Mouse (Mus musculus) MEL (cell line): ENCODE data around the gene Hmgcl. TPM values are rescaled to one million over a fixed set of nuclear protein-coding genes. Genes with fewer than 3 reads are reported as not detected.

ENCODE experiments used
- DNase-seq: peaks from one replicate; pipeline ENCODE4 v3.0.0; 2011; ENCODE audit warnings: low read depth, low spot score
- H3K27ac ChIP-seq: 2 replicates; pipeline ENCODE4 v1.5.1; 2012; ENCODE audit warnings: low read depth, mild to moderate bottlenecking, control low read depth, low read length, moderate library complexity; ENCODE audit not compliant: control insufficient read depth
- H3K27me3 ChIP-seq, 2 experiments: fragments of 150-350 bp in 1 of 2; sonication (generic) in 1 of 2; 2 replicates each; pipeline ENCODE4 v1.6.1; 2012; ENCODE audit warnings: low read length in 2 of 2, mild to moderate bottlenecking in 2 of 2, improper control_type of control experiment in 1 of 2, moderate library complexity in 1 of 2; ENCODE audit not compliant: insufficient read depth in 2 of 2, control insufficient read depth in 1 of 2
- H3K36me3 ChIP-seq, 2 experiments: 2 replicates each; pipeline ENCODE4 v1.6.1; 2012 to 2014; ENCODE audit warnings: low read length in 2 of 2, improper control_type of control experiment in 1 of 2, inconsistent platforms in 1 of 2, mild to moderate bottlenecking in 1 of 2; ENCODE audit not compliant: insufficient read depth in 2 of 2, control insufficient read depth in 1 of 2
- H3K4me1 ChIP-seq, 2 experiments: fragments of 150-350 bp in 1 of 2; sonication (generic) in 1 of 2; 2 replicates each; pipeline ENCODE4 v1.6.1; 2012; ENCODE audit warnings: low read length in 2 of 2, improper control_type of control experiment in 1 of 2, mild to moderate bottlenecking in 1 of 2; ENCODE audit not compliant: insufficient read depth in 2 of 2, control insufficient read depth in 1 of 2
- H3K4me3 ChIP-seq, 2 experiments: fragments of 150-350 bp in 1 of 2; sonication (generic) in 1 of 2; 2 replicates each; pipeline ENCODE4 v1.5.1; 2012; ENCODE audit warnings: low read depth in 2 of 2, low read length in 2 of 2, mild to moderate bottlenecking in 2 of 2, moderate library complexity in 2 of 2, control low read depth in 1 of 2, improper control_type of control experiment in 1 of 2; ENCODE audit not compliant: control insufficient read depth in 1 of 2, insufficient read depth in 1 of 2
- H3K79me2 ChIP-seq: 2 replicates; pipeline ENCODE4 v1.6.1; 2012; ENCODE audit warnings: mild to moderate bottlenecking, low read length, moderate library complexity; ENCODE audit not compliant: control insufficient read depth, poor library complexity, insufficient read depth
- H3K9ac ChIP-seq: 2 replicates; pipeline ENCODE4 v1.6.1; 2012; ENCODE audit warnings: low read depth, mild to moderate bottlenecking, control low read depth, low read length, moderate library complexity; ENCODE audit not compliant: control insufficient read depth, poor library complexity, severe bottlenecking
- H3K9me3 ChIP-seq: fragments of 150-350 bp; sonication (generic); replicated peaks from 2 replicates; pipeline ENCODE4 v1.6.1; 2012; ENCODE audit warnings: mild to moderate bottlenecking, low read length, improper control_type of control experiment, moderate library complexity; ENCODE audit not compliant: insufficient read depth
- CHD1 ChIP-seq: IDR thresholded peaks from 2 replicates; pipeline ENCODE4 v1.6.1; 2012; ENCODE audit warnings: low read depth, mild to moderate bottlenecking, inconsistent platforms, low read length, improper control_type of control experiment
- CHD2 ChIP-seq: IDR thresholded peaks from 2 replicates; pipeline ENCODE4 v1.6.1; 2011; ENCODE audit warnings: low read length, improper control_type of control experiment
- CTCF ChIP-seq, 3 experiments: IDR thresholded peaks in 2 of 3; conservative IDR thresholded peaks in 1 of 3; 2 replicates each; pipeline ENCODE4 v1.5.1; 2011 to 2012; ENCODE audit warnings: low read length in 3 of 3, low read depth in 2 of 3, mild to moderate bottlenecking in 2 of 3, improper control_type of control experiment in 1 of 3, inconsistent platforms in 1 of 3, mixed read lengths in 1 of 3, moderate library complexity in 1 of 3; ENCODE audit not compliant: control insufficient read depth in 1 of 3, insufficient read depth in 1 of 3, poor library complexity in 1 of 3, severe bottlenecking in 1 of 3
- EP300 ChIP-seq, 2 experiments: IDR thresholded peaks; 2 replicates each; pipeline ENCODE4 v1.6.1; 2011; ENCODE audit warnings: improper control_type of control experiment in 2 of 2, low read length in 2 of 2, low read depth in 1 of 2, mild to moderate bottlenecking in 1 of 2
- ETS1 ChIP-seq: IDR thresholded peaks from 2 replicates; pipeline ENCODE4 v1.6.1; 2012; ENCODE audit warnings: low read depth, mild to moderate bottlenecking, inconsistent platforms, low read length, improper control_type of control experiment, moderate library complexity
- GABPA ChIP-seq: IDR thresholded peaks from 2 replicates; pipeline ENCODE4 v1.6.1; 2012; ENCODE audit warnings: low read depth, mild to moderate bottlenecking, inconsistent platforms, low read length, improper control_type of control experiment, moderate library complexity
- GATA1 ChIP-seq: IDR thresholded peaks from 2 replicates; pipeline ENCODE4 v1.6.1; 2011; ENCODE audit warnings: low read depth, low read length, improper control_type of control experiment
- HCFC1 ChIP-seq: IDR thresholded peaks from 2 replicates; pipeline ENCODE4 v1.6.1; 2012; ENCODE audit warnings: low read depth, mild to moderate bottlenecking, inconsistent platforms, low read length, improper control_type of control experiment, moderate library complexity
- KAT2A ChIP-seq: conservative IDR thresholded peaks from 2 replicates; pipeline ENCODE4 v1.6.1; 2012; ENCODE audit warnings: low read depth, low read length, improper control_type of control experiment, inconsistent platforms
- MAX ChIP-seq: IDR thresholded peaks from 2 replicates; pipeline ENCODE4 v1.6.1; 2011; ENCODE audit warnings: low read length, improper control_type of control experiment
- MAZ ChIP-seq: IDR thresholded peaks from 2 replicates; pipeline ENCODE4 v1.6.1; 2012; ENCODE audit warnings: low read depth, mild to moderate bottlenecking, inconsistent platforms, low read length, improper control_type of control experiment
- MXI1 ChIP-seq: IDR thresholded peaks from 2 replicates; pipeline ENCODE4 v1.6.1; 2011; ENCODE audit warnings: mild to moderate bottlenecking, low read depth, low read length, improper control_type of control experiment
- MYB ChIP-seq: IDR thresholded peaks from 2 replicates; pipeline ENCODE4 v1.6.1; 2011; ENCODE audit warnings: mild to moderate bottlenecking, low read depth, low read length, improper control_type of control experiment
- POLR2A ChIP-seq, 2 experiments: IDR thresholded peaks; 2 replicates each; pipeline ENCODE4 v1.6.1; 2011 to 2012; ENCODE audit warnings: low read length in 2 of 2, mild to moderate bottlenecking in 2 of 2, control low read depth in 1 of 2, improper control_type of control experiment in 1 of 2, low read depth in 1 of 2, moderate library complexity in 1 of 2; ENCODE audit not compliant: control insufficient read depth in 1 of 2, insufficient read depth in 1 of 2, poor library complexity in 1 of 2
- POLR2AphosphoS2 ChIP-seq: IDR thresholded peaks from 2 replicates; pipeline ENCODE4 v1.6.1; 2011; ENCODE audit warnings: low read length, improper control_type of control experiment
- POLR2AphosphoS5 ChIP-seq: IDR thresholded peaks from 2 replicates; pipeline ENCODE4 v1.6.1; 2012; ENCODE audit warnings: low read depth, borderline replicate concordance, mild to moderate bottlenecking, inconsistent platforms, low read length, moderate library complexity, mixed read lengths
- RAD21 ChIP-seq: IDR thresholded peaks from 2 replicates; pipeline ENCODE4 v1.6.1; 2011; ENCODE audit warnings: mild to moderate bottlenecking, low read depth, low read length, improper control_type of control experiment
- TCF12 ChIP-seq: IDR thresholded peaks from 2 replicates; pipeline ENCODE4 v1.6.1; 2014; ENCODE audit warnings: low read depth, mild to moderate bottlenecking, inconsistent platforms, low read length, improper control_type of control experiment, moderate library complexity
- USF1 ChIP-seq: IDR thresholded peaks from 2 replicates; pipeline ENCODE4 v1.6.1; 2014; ENCODE audit warnings: low read depth, mild to moderate bottlenecking, inconsistent platforms, low read length, improper control_type of control experiment, moderate library complexity
- USF2 ChIP-seq, 2 experiments: IDR thresholded peaks; 2 replicates each; pipeline ENCODE4 v1.6.1; 2011 to 2012; ENCODE audit warnings: improper control_type of control experiment in 2 of 2, low read length in 2 of 2, borderline replicate concordance in 1 of 2, inconsistent platforms in 1 of 2, low read depth in 1 of 2, mild to moderate bottlenecking in 1 of 2; ENCODE audit not compliant: insufficient read depth in 1 of 2
- ZKSCAN1 ChIP-seq: IDR thresholded peaks from 2 replicates; pipeline ENCODE4 v1.6.1; 2012; ENCODE audit warnings: low read depth, mild to moderate bottlenecking, inconsistent platforms, low read length, improper control_type of control experiment, moderate library complexity
- ZMIZ1 ChIP-seq: IDR thresholded peaks from 2 replicates; pipeline ENCODE4 v1.6.1; 2012; ENCODE audit warnings: low read depth, mild to moderate bottlenecking, inconsistent platforms, low read length, improper control_type of control experiment, moderate library complexity
- ZNF384 ChIP-seq: IDR thresholded peaks from 2 replicates; pipeline ENCODE4 v1.6.1; 2012; ENCODE audit warnings: low read depth, mild to moderate bottlenecking, inconsistent platforms, low read length, improper control_type of control experiment
- polyA plus RNA-seq, 2 experiments: library from polyadenylated mRNA; stranded (reverse) in 1 of 2; unstranded in 1 of 2; fragments of >175 nt in 1 of 2; fragments of >200 nt in 1 of 2; gene quantifications; 2 replicates each; pipeline versions ENCODE4 v1.2.1 to v1.2.4; 2012; ENCODE audit warnings: low replicate concordance in 2 of 2, low read depth in 1 of 2; ENCODE audit not compliant: insufficient read length in 2 of 2, insufficient read depth in 1 of 2, missing spikeins in 1 of 2
- total RNA-seq: library from RNA; depleted of rRNA; stranded (reverse); fragments of 300-350 nt; gene quantifications from 2 replicates; pipeline ENCODE4 v1.2.3, GENCODE M21; 2012

The Hmgcl gene
- total and polyA plus RNA-seq, 3 experiments = 48.7 to 66.5 TPM; not detected in 1

DNA sequence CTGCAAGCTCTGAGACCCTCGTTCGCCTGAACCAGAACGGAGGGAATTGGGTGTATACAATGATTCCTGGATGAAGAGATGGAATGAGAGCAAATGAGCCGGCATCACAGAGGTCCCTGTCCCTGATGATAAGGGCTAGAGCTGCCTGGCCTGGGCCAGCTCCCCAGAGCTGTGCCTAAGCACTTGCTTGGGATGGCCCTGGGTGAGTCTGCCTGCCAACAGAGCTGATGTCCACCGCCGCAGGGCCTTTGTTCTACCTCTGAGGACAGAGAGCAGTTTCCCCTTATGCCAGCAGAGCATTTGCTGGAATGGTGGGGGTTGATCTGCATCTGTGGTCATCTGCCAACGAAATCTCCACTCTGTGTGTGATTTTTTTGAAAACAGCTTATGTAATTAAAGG, 15.9 kb downstream of the Hmgcl start:
- DNase-seq = no peak
- Histone ChIP-seq H3K79me2 (peaks cover 7% of the 10 kb centered on the region; the same call in 1 of the 2 replicates), H3K27me3 (no peaks in the 10 kb centered on the region), H3K9me3 (no peaks in the 10 kb centered on the region), H3K27ac (peak overlapping the region; percentile 93; the same call in 1 of the 2 replicates), H3K9ac (no peak overlapping the region), H3K4me3 (no peak overlapping the region)
- TF ChIP-seq ZMIZ1 = 0 out of 2 replicates have a peak, but pooled peaks have one; percentile 22
- TF ChIP-seq KAT2A = no peak
- no peak for TF ChIP-seq CHD1
- TF ChIP-seq, all 39 proteins: peak for 1
- Histone ChIP-seq H3K4me1 (peaks cover 4 to 7% of the 10 kb centered on the region in 2 experiments; a peak in 3 of 4 replicates), H3K36me3 (peaks cover 0 to 6% of the 10 kb centered on the region in 2 experiments; a peak in 3 of 4 replicates)

DNA sequence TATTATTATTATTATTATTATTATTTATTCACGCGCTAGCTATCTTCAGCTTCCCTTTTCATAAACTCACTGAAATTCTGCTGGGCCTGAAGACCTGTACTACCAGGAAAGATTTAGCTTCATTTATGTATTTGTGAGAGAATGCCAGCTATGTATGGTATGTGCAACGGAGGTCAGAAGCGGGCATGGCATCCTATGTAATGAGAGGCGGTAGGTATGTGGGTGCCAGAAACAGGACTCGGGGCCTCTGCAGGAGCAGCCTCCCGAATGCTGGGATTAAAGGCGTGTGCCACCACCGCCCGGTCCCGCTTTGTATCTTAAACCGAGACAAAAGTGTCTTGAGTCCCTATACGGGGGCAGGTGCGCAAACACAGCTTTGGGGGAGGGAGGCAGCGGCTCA, 16.7 kb downstream of the Hmgcl start:
- TF ChIP-seq ETS1 (0 out of 2 replicates have a peak, but pooled peaks have one; percentile 4), TCF12 (no peak)
- H3K27me3 ChIP-seq = no peaks in the 10 kb centered on the region
- peaks cover 0 to 6% of the 10 kb centered on the region in 2 experiments; a peak in 3 of 4 replicates for H3K36me3 ChIP-seq
- peak overlapping the region; percentile 83 to 86 for H3K4me3 ChIP-seq
- no peak for DNase-seq
- H3K9me3 ChIP-seq = no peaks in the 10 kb centered on the region
- peak overlapping the region; percentile 90 for H3K9ac ChIP-seq
- H3K27ac ChIP-seq = peak overlapping the region; percentile 93
- H3K4me1 ChIP-seq = peaks cover 4 to 7% of the 10 kb centered on the region in 2 experiments; a peak in 3 of 4 replicates
- peaks cover 7% of the 10 kb centered on the region; the same call in 1 of the 2 replicates for H3K79me2 ChIP-seq

DNA sequence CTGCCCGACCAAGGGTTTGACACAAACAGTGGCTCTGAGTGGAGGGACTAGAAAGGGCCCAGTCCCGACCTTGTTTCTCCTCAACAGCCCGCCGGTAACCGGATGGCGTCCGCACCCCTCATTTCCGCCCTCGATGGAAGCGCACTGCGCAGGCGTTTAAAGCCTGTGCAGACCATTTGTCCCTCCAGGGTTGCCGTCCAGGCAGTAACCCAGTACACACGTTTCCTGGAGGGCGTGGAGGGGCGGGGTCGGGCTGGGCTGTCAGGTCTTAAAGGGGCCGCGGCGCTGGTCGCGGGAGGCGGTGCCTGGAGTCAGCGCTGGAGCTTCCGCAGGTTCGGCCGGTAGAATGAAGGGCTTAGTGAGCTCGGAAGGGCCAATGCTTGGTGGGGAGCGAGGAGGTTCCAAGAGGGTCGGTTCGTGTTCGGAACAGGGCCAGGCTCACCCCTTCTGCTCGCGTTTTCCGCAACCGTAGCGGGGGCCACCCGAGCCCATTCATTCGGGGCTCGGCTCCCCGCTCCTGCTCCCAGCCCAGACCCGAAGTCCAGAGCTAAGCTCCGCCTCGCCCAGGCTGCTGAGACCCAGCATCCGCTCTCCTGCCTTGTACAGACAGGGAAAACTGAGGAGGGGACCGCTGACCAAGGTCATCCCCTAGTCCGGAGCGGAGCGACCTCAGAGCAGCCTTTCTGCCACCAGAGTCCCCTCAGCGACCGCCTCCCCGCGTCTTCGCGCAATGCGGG, 17.4 kb downstream of the Hmgcl start, which contains the start of gene Gale:
Gene Gale (plus strand): TSS at position 271 of the 737 bp plus-strand sequence.
- no peaks in the 10 kb centered on the region for H3K9me3 ChIP-seq
- H3K27me3 ChIP-seq = no peaks in the 10 kb centered on the region
- peak within 1 kb of the TSS; percentile 83 to 86 for H3K4me3 ChIP-seq
- peaks cover 0 to 6% of the 10 kb centered on the region in 2 experiments; a peak in 3 of 4 replicates for H3K36me3 ChIP-seq
- peaks cover 4 to 7% of the 10 kb centered on the region in 2 experiments; a peak in 3 of 4 replicates for H3K4me1 ChIP-seq
- H3K27ac ChIP-seq = peak within 1 kb of the TSS; percentile 93
- peaks cover 7% of the 10 kb centered on the region; the same call in 1 of the 2 replicates for H3K79me2 ChIP-seq
- peak within 1 kb of the TSS; percentile 90 for H3K9ac ChIP-seq
- peak; percentile 99 for DNase-seq
- TF ChIP-seq POLR2A (IDR thresholded peaks at IDR 0.05; ENCODE audit: control insufficient read depth in 1 of 2, insufficient read depth in 1 of 2, low read depth in 1 of 2, low read length in 2 of 2, poor library complexity in 1 of 2) = peak; percentile 88 to 97
- peak; percentile 95 for TF ChIP-seq ZMIZ1
- TF ChIP-seq HCFC1 = peak; percentile 97
- TF ChIP-seq CTCF (IDR thresholded peaks at IDR 0.05 in 2 of 3, conservative IDR thresholded peaks at IDR 0.05 in 1 of 3; ENCODE audit: control insufficient read depth in 1 of 3, insufficient read depth in 1 of 3, low read depth in 2 of 3, low read length in 3 of 3, poor library complexity in 1 of 3, severe bottlenecking in 1 of 3) = 0 out of 6 replicates have a peak, but pooled peaks of 1 of the 3 experiments have one; percentile 3
- TF ChIP-seq CHD1 = no peak
- TF ChIP-seq TCF12 = peak; percentile 69; the same call in 1 of the 2 replicates
- TF ChIP-seq CHD2 = no peak
- TF ChIP-seq POLR2AphosphoS2 = peak; percentile 91; the same call in 1 of the 2 replicates
- TF ChIP-seq RAD21 = no peak
- no peak; the same call in 1 of the 2 replicates for TF ChIP-seq MAZ
- peak; percentile 60; the same call in 1 of the 2 replicates for TF ChIP-seq MAX
- no peak for TF ChIP-seq USF2 (IDR thresholded peaks at IDR 0.05; ENCODE audit: borderline replicate concordance in 1 of 2, insufficient read depth in 1 of 2, low read depth in 1 of 2, low read length in 2 of 2)
- TF ChIP-seq GATA1 = no peak
- no peak for TF ChIP-seq GABPA
- 0 out of 2 replicates have a peak, but pooled peaks have one; percentile 27 for TF ChIP-seq USF1
- TF ChIP-seq POLR2AphosphoS5 = no peak
- no peak for TF ChIP-seq ZNF384
- TF ChIP-seq EP300 (IDR thresholded peaks at IDR 0.05; ENCODE audit: low read depth in 1 of 2, low read length in 2 of 2) = peak in 1 of 2 experiments; percentile 43; a peak in 2 of 4 replicates
- TF ChIP-seq MXI1 = peak; percentile 88
- no peak for TF ChIP-seq ZKSCAN1
- no peak for TF ChIP-seq MYB
